Comparison of ENCODE assay signal across 8 mouse cellular contexts in the genomic region with DNA sequence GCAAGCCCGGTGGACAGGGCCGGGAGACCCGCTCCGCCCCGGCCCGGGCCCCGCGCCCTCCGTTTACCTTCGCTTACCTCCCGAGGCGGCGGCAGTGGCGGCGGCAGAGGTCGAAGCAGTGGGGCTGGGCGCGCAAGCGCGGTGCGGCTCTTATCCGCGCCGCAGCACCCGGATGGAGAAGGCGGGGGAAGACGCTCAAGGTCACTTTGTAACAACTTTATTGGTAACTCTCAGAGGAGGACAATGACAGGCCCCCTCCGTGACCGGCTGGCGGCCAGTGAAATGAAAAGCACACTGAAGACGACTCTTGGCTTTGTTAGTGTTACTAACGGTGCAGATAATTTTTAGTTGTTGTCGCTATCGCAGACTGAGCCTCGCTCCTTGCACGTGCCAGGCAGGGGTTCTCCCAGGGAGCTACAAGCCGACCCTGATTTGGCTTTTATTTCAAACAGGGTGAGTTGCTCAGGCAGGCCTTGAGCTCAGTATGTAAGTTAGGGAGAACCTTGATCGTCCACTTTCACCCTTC. TPM values are rescaled to one million over a fixed set of nuclear protein-coding genes. Genes with fewer than 3 reads are reported as not detected.
DNase-seq lines count a peak whose midpoint lies in the region; ATAC-seq and TF ChIP-seq lines count a peak whose summit lies in the region.

A gene (minus strand): TSS at position 152 of the 526 bp plus-strand sequence.

- peak within 1 kb of the TSS; percentile 99 for H3K4me3 ChIP-seq in C2C12 (ENCODE audit: insufficient read depth, poor library complexity, severe bottlenecking)
- peak within 1 kb of the TSS; percentile 97 for H3K4me3 ChIP-seq in erythroblast, embryonic 14.5 days (replicated peaks)
- H3K4me3 ChIP-seq in heart, embryonic 12.5 days, result peak within 1 kb of the TSS; percentile 97
- peak within 1 kb of the TSS; percentile 99 for H3K4me3 ChIP-seq in kidney, postnatal 0 days (replicated peaks; ENCODE audit: low read depth, low read length)
- H3K4me3 ChIP-seq in liver, embryonic 11.5 days (ENCODE audit: low read depth, low read length), result peak within 1 kb of the TSS; percentile 95
- peak within 1 kb of the TSS; percentile 97 for H3K4me3 ChIP-seq in stomach, embryonic 14.5 days (ENCODE audit: low read depth, low read length)

- peak; percentile 92 for ATAC-seq in heart, embryonic 12.5 days (ENCODE audit: insufficient number of reproducible peaks, low FRiP score)
- peak; percentile 89 for ATAC-seq in kidney, postnatal 0 days (replicated peaks; ENCODE audit: low FRiP score, low read depth)
- ATAC-seq in liver, embryonic 11.5 days (replicated peaks; ENCODE audit: low FRiP score), result peak; percentile 93
- peak; percentile 94 for ATAC-seq in stomach, embryonic 14.5 days (ENCODE audit: insufficient number of reproducible peaks, insufficient read depth, low FRiP score, low read depth)

- DNase-seq in brain, embryonic 14.5 days (ENCODE audit: low read depth), result peak; percentile 97
- peak; percentile 96 for DNase-seq in kidney, postnatal 0 days (ENCODE audit: low spot score)
- peak; percentile 88 for DNase-seq in liver, embryonic 11.5 days (ENCODE audit: low spot score)
- peak; percentile 93 for DNase-seq in naive thymus-derived CD4-positive, alpha-beta T cell, adult 2 months (ENCODE audit: low read depth)

- H3ac ChIP-seq in C2C12 (ENCODE audit: control insufficient read depth, insufficient read length, low read depth), result peak within 1 kb of the TSS; percentile 97

- peak within 1 kb of the TSS; percentile 97 for H3K27ac ChIP-seq in heart, embryonic 12.5 days (ENCODE audit: poor library complexity, severe bottlenecking)
- peak within 1 kb of the TSS; percentile 98 for H3K27ac ChIP-seq in kidney, postnatal 0 days
- peak within 1 kb of the TSS; percentile 92 for H3K27ac ChIP-seq in liver, embryonic 11.5 days (ENCODE audit: low read depth, low read length)
- peak within 1 kb of the TSS; percentile 92 for H3K27ac ChIP-seq in stomach, embryonic 14.5 days (ENCODE audit: low read length)

- under 1% methylated on average over 38 of the region's 38 CpGs for WGBS in heart, embryonic 12.5 days
- WGBS in kidney, postnatal 0 days, result under 1% methylated on average over 38 of the region's 38 CpGs
- WGBS in liver, embryonic 11.5 days, result under 1% methylated on average over 37 of the region's 38 CpGs
- under 1% methylated on average over 33 of the region's 38 CpGs for whole genome bisulfite sequencing in stomach, embryonic 14.5 days

- H3K79me3 ChIP-seq in C2C12 (ENCODE audit: low read depth), result peaks cover 24% of the 10 kb centered on the region

- peak within 1 kb of the TSS; percentile 100 for H3K9ac ChIP-seq in heart, embryonic 12.5 days
- peak within 1 kb of the TSS; percentile 100 for H3K9ac ChIP-seq in kidney, postnatal 0 days (ENCODE audit: low read depth, low read length)
- peak within 1 kb of the TSS; percentile 99 for H3K9ac ChIP-seq in liver, embryonic 11.5 days (ENCODE audit: low read depth, low read length)
- H3K9ac ChIP-seq in stomach, embryonic 14.5 days (replicated peaks; ENCODE audit: low read depth, low read length), result peak within 1 kb of the TSS; percentile 99

- TF ChIP-seq CTCF in C2C12 (IDR thresholded peaks at IDR 0.05; ENCODE audit: control insufficient read depth, insufficient read depth, insufficient read length), result no peak
- no peak for TF ChIP-seq CTCF in brain, embryonic 14.5 days (IDR thresholded peaks at IDR 0.05; ENCODE audit: borderline replicate concordance, extremely low read depth, insufficient read depth, insufficient read length)
- no peak for TF ChIP-seq CTCF in kidney, postnatal 0 days (IDR thresholded peaks at IDR 0.05; ENCODE audit: low read depth)

- H3K36me3 ChIP-seq in C2C12 (ENCODE audit: control insufficient read depth, insufficient read depth), result peaks cover 39% of the 10 kb centered on the region
- H3K36me3 ChIP-seq in erythroblast, embryonic 14.5 days (ENCODE audit: control insufficient read depth), result peaks cover 38% of the 10 kb centered on the region
- H3K36me3 ChIP-seq in heart, embryonic 12.5 days, result peaks cover 34% of the 10 kb centered on the region
- H3K36me3 ChIP-seq in kidney, postnatal 0 days (ENCODE audit: insufficient read depth, low read length), result peaks cover 25% of the 10 kb centered on the region
- peaks cover 25% of the 10 kb centered on the region for H3K36me3 ChIP-seq in liver, embryonic 11.5 days (ENCODE audit: control insufficient read depth, insufficient read depth, low read length)
- H3K36me3 ChIP-seq in stomach, embryonic 14.5 days (ENCODE audit: control insufficient read depth, insufficient read depth, low read length), result peaks cover 27% of the 10 kb centered on the region

- H3K79me2 ChIP-seq in C2C12 (ENCODE audit: control insufficient read depth, insufficient read depth), result peaks cover 48% of the 10 kb centered on the region

- peaks cover 36% of the 10 kb centered on the region for H3K4me1 ChIP-seq in erythroblast, embryonic 14.5 days (ENCODE audit: control insufficient read depth)
- peaks cover 11% of the 10 kb centered on the region for H3K4me1 ChIP-seq in heart, embryonic 12.5 days (replicated peaks)
- no peaks in the 10 kb centered on the region for H3K4me1 ChIP-seq in kidney, postnatal 0 days (replicated peaks; ENCODE audit: insufficient read depth, low read length)
- H3K4me1 ChIP-seq in liver, embryonic 11.5 days (replicated peaks; ENCODE audit: control insufficient read depth, insufficient read depth, low read length), result peaks cover 8% of the 10 kb centered on the region
- H3K4me1 ChIP-seq in stomach, embryonic 14.5 days (ENCODE audit: control insufficient read depth, insufficient read depth, low read length), result peaks cover 5% of the 10 kb centered on the region

- TF ChIP-seq POLR2A in brain, embryonic 14.5 days (IDR thresholded peaks at IDR 0.05; ENCODE audit: borderline replicate concordance, extremely low read depth, insufficient read depth, insufficient read length, poor library complexity, severe bottlenecking), result peak; percentile 77; the same call in 1 of the 2 replicates

- no peaks in the 10 kb centered on the region for H3K27me3 ChIP-seq in C2C12 (ENCODE audit: control insufficient read depth, insufficient read depth, insufficient read length)
- H3K27me3 ChIP-seq in erythroblast, embryonic 14.5 days (ENCODE audit: control insufficient read depth), result peaks cover 4% of the 10 kb centered on the region
- H3K27me3 ChIP-seq in heart, embryonic 12.5 days (replicated peaks), result no peaks in the 10 kb centered on the region
- no peaks in the 10 kb centered on the region for H3K27me3 ChIP-seq in kidney, postnatal 0 days (ENCODE audit: insufficient read depth, low read length)
- no peaks in the 10 kb centered on the region for H3K27me3 ChIP-seq in liver, embryonic 11.5 days (replicated peaks; ENCODE audit: control insufficient read depth, insufficient read depth, low read length)
- H3K27me3 ChIP-seq in stomach, embryonic 14.5 days (ENCODE audit: control insufficient read depth, insufficient read depth, low read length), result no peaks in the 10 kb centered on the region

- H3K4me2 ChIP-seq in heart, embryonic 12.5 days, result peak within 1 kb of the TSS; percentile 75
- H3K4me2 ChIP-seq in kidney, postnatal 0 days (ENCODE audit: low read length), result peak within 1 kb of the TSS; percentile 55
- peak within 1 kb of the TSS; percentile 93 for H3K4me2 ChIP-seq in liver, embryonic 11.5 days
- H3K4me2 ChIP-seq in stomach, embryonic 14.5 days (replicated peaks; ENCODE audit: low read depth, low read length), result peak within 1 kb of the TSS; percentile 63

- H3K9me3 ChIP-seq in erythroblast, embryonic 14.5 days (ENCODE audit: control insufficient read depth, low read length), result no peaks in the 10 kb centered on the region
- no peaks in the 10 kb centered on the region for H3K9me3 ChIP-seq in heart, embryonic 12.5 days (replicated peaks)
- H3K9me3 ChIP-seq in kidney, postnatal 0 days (replicated peaks; ENCODE audit: low read length), result no peaks in the 10 kb centered on the region
- H3K9me3 ChIP-seq in liver, embryonic 11.5 days (ENCODE audit: control insufficient read depth, low read length), result no peaks in the 10 kb centered on the region
- no peaks in the 10 kb centered on the region for H3K9me3 ChIP-seq in stomach, embryonic 14.5 days (ENCODE audit: control insufficient read depth, low read depth, low read length)

TF ChIP-seq in C2C12, 6 proteins besides CTCF, POLR2A, EP300 and RAD21:
- TF ChIP-seq CEBPB (IDR thresholded peaks at IDR 0.05; ENCODE audit: low read depth), result no peak
- TF ChIP-seq MAX (IDR thresholded peaks at IDR 0.05), result peak; percentile 48
- no peak for TF ChIP-seq USF1 (IDR thresholded peaks at IDR 0.05; ENCODE audit: low read depth)

RNA-seq across cellular contexts. Expression of the gene that starts here (rescaled TPM):
- polyA plus RNA-seq in C2C12 (2012; fragmentation: generic; extraction: Trizol), result 1,509 TPM
- 685 and 755 TPM in 2 replicates for polyA plus RNA-seq in brain, embryonic 14.5 days (2012; rRNA removed)
- polyA plus RNA-seq in erythroblast, embryonic 14.5 days (2012), result 122 and 165 TPM in 2 replicates
- polyA plus RNA-seq in heart, embryonic 12.5 days (2016; fragmentation: Nextera tagmentation; extraction: Ambion mirVana), result 1,951 and 2,142 TPM in 2 replicates
- 2,509 and 2,635 TPM in 2 replicates for polyA plus RNA-seq in kidney, postnatal 0 days (2015; fragmentation: Nextera tagmentation; extraction: Ambion mirVana)
- 1,057 and 1,087 TPM in 2 replicates for polyA plus RNA-seq in liver, embryonic 11.5 days (2014; fragmentation: Nextera tagmentation; extraction: Ambion mirVana)
- polyA plus RNA-seq in stomach, embryonic 14.5 days (2014; fragmentation: Nextera tagmentation; extraction: Ambion mirVana), result 1,105 and 1,154 TPM in 2 replicates

Comparison
In these comparisons a context has a peak if more than half of its experiments do, and no peak if none do; other contexts are left out.
1. Peak in every context shown above with its lines: DNase-seq, ATAC-seq, H3K4me3 ChIP-seq and H3K27ac ChIP-seq.